Mouse (Mus musculus) brain, embryonic 14.5 days (tissue): ENCODE measurements around the gene C1qc.

Source experiments
- CTCF ChIP-seq: fragments of 200-500 bp; IDR thresholded peaks from 2 replicates; pipeline ENCODE4 v1.5.1; 2012; ENCODE audit warnings: inconsistent platforms, mild to moderate bottlenecking, moderate library complexity, borderline replicate concordance; ENCODE audit not compliant: insufficient read depth, insufficient read length; ENCODE audit errors: extremely low read depth
- POLR2A ChIP-seq: fragments of 200-500 bp; IDR thresholded peaks from 2 replicates; pipeline ENCODE4 v1.6.1; 2012; ENCODE audit warnings: mild to moderate bottlenecking, inconsistent platforms, borderline replicate concordance; ENCODE audit not compliant: poor library complexity, insufficient read depth, insufficient read length, severe bottlenecking; ENCODE audit errors: extremely low read depth

DNA sequence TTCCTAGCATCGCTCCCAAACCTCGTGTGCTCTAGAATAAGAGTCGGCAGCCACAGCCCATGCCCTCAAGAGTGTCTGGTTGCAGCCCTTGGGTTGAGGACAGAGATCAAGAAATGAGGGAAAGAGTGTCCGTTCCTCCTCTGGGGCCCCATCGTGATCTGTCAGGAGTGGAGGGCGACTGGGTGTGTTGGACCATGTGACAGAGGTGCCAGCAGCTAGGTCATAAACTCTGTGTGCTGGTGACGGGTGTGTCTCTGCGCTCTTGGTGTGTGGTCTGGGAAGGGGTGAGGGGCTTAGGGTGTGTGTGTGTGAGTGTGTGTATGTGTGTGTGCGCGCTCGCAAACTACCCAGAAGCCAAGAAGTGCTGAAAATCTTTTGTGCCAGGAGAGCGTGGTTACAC lies 39.9 kb downstream of the C1qc start:
- no peak for TF ChIP-seq POLR2A
- no peak for TF ChIP-seq CTCF
